Mouse (Mus musculus): Measurements from ENCODE around the gene Ebf4. TPM values are rescaled to one million over a fixed set of nuclear protein-coding genes. Genes with fewer than 3 reads are reported as not detected.

Gene Ebf4
- 2.5 and 2.8 TPM in 2 replicates for polyA plus RNA-seq (2014; fragmentation: Nextera tagmentation; extraction: Ambion mirVana)

GRCm38 (mm10) chr2:130294936-130295277 lies at the start of gene Ebf4:
Gene Ebf4 (plus strand): TSS chr2:130295169.
- Histone ChIP-seq H3K4me1 (replicated peaks; ENCODE audit: control insufficient read depth, insufficient read depth, low read length) (peaks cover 10% of the 10 kb centered on the region), H3K27ac (ENCODE audit: low read depth, low read length) (peak within 1 kb of the TSS; percentile 41), H3K36me3 (ENCODE audit: control insufficient read depth, insufficient read depth, low read length) (no peaks in the 10 kb centered on the region), H3K9me3 (ENCODE audit: control insufficient read depth, low read length) (no peaks in the 10 kb centered on the region), H3K9ac (ENCODE audit: low read length) (peak within 1 kb of the TSS; percentile 82), H3K4me2 (ENCODE audit: low read depth, low read length, severe bottlenecking) (peak within 1 kb of the TSS; percentile 76), H3K27me3 (ENCODE audit: control insufficient read depth, insufficient read depth, low read length) (peaks cover 4% of the 10 kb centered on the region), H3K4me3 (ENCODE audit: low read depth, low read length) (peak within 1 kb of the TSS; percentile 81)
- 0% methylated on average over 29 of the region's 39 CpGs for WGBS
- DNase-seq (ENCODE audit: low spot score) (peak; percentile 91), ATAC-seq (replicated peaks; ENCODE audit: low FRiP score) (peak; percentile 85)

- no peak overlapping the region for H3K4me2 ChIP-seq (ENCODE audit: low read depth, low read length, severe bottlenecking)
- DNase-seq (ENCODE audit: low spot score) = no peak
Observed at GRCm38 (mm10) chr2:130246912-130247311, 48.1 kb upstream of the Ebf4 start.

GRCm38 (mm10) chr2:130248226-130248625 lies 46.7 kb upstream of the Ebf4 start:
- Histone ChIP-seq H3K36me3 (ENCODE audit: control insufficient read depth, insufficient read depth, low read length) (no peaks in the 10 kb centered on the region), H3K4me2 (ENCODE audit: low read depth, low read length, severe bottlenecking) (no peak overlapping the region), H3K9ac (ENCODE audit: low read length) (no peak overlapping the region), H3K4me3 (ENCODE audit: low read depth, low read length) (no peak overlapping the region), H3K27me3 (ENCODE audit: control insufficient read depth, insufficient read depth, low read length) (no peaks in the 10 kb centered on the region), H3K4me1 (replicated peaks; ENCODE audit: control insufficient read depth, insufficient read depth, low read length) (no peaks in the 10 kb centered on the region), H3K9me3 (ENCODE audit: control insufficient read depth, low read length) (no peaks in the 10 kb centered on the region), H3K27ac (ENCODE audit: low read depth, low read length) (no peak overlapping the region)
- 81% methylated on average over 7 of the region's 7 CpGs for WGBS
- ATAC-seq (replicated peaks; ENCODE audit: low FRiP score) = no peak
- DNase-seq (ENCODE audit: low spot score) = no peak

More at GRCm38 (mm10) chr2:130246912-130247311, 48.1 kb upstream of the Ebf4 start:
- H3K36me3 ChIP-seq (ENCODE audit: control insufficient read depth, insufficient read depth, low read length) = no peaks in the 10 kb centered on the region
- ATAC-seq (replicated peaks; ENCODE audit: low FRiP score) = no peak
- 48% methylated on average over 9 of the region's 9 CpGs for WGBS
- no peak overlapping the region for H3K9ac ChIP-seq (ENCODE audit: low read length)
- H3K4me3 ChIP-seq (ENCODE audit: low read depth, low read length) = no peak overlapping the region
- H3K9me3 ChIP-seq (ENCODE audit: control insufficient read depth, low read length) = no peaks in the 10 kb centered on the region
- H3K4me1 ChIP-seq (replicated peaks; ENCODE audit: control insufficient read depth, insufficient read depth, low read length) = no peaks in the 10 kb centered on the region
- H3K27ac ChIP-seq (ENCODE audit: low read depth, low read length) = no peak overlapping the region
- H3K27me3 ChIP-seq (ENCODE audit: control insufficient read depth, insufficient read depth, low read length) = no peaks in the 10 kb centered on the region

- H3K9ac ChIP-seq (ENCODE audit: low read length) = no peak overlapping the region
- no peaks in the 10 kb centered on the region for H3K9me3 ChIP-seq (ENCODE audit: control insufficient read depth, low read length)
- WGBS = 93% methylated on average over 4 of the region's 4 CpGs
- no peaks in the 10 kb centered on the region for H3K27me3 ChIP-seq (ENCODE audit: control insufficient read depth, insufficient read depth, low read length)
- H3K4me1 ChIP-seq (replicated peaks; ENCODE audit: control insufficient read depth, insufficient read depth, low read length) = no peaks in the 10 kb centered on the region
- DNase-seq (ENCODE audit: low spot score) (no peak), ATAC-seq (replicated peaks; ENCODE audit: low FRiP score) (no peak)
- H3K36me3 ChIP-seq (ENCODE audit: control insufficient read depth, insufficient read depth, low read length) = no peaks in the 10 kb centered on the region
- no peak overlapping the region for H3K27ac ChIP-seq (ENCODE audit: low read depth, low read length)
- H3K4me2 ChIP-seq (ENCODE audit: low read depth, low read length, severe bottlenecking) = no peak overlapping the region
- no peak overlapping the region for H3K4me3 ChIP-seq (ENCODE audit: low read depth, low read length)
Observed at GRCm38 (mm10) chr2:130256762-130257161, 38.2 kb upstream of the Ebf4 start.

GRCm38 (mm10) chr2:130260822-130261221 lies 34.1 kb upstream of the Ebf4 start:
- no peaks in the 10 kb centered on the region for H3K36me3 ChIP-seq (ENCODE audit: control insufficient read depth, insufficient read depth, low read length)
- no peaks in the 10 kb centered on the region for H3K27me3 ChIP-seq (ENCODE audit: control insufficient read depth, insufficient read depth, low read length)
- H3K4me1 ChIP-seq (replicated peaks; ENCODE audit: control insufficient read depth, insufficient read depth, low read length) = no peaks in the 10 kb centered on the region
- H3K9ac ChIP-seq (ENCODE audit: low read length) = no peak overlapping the region
- no peak overlapping the region for H3K27ac ChIP-seq (ENCODE audit: low read depth, low read length)
- H3K9me3 ChIP-seq (ENCODE audit: control insufficient read depth, low read length) = no peaks in the 10 kb centered on the region
- no peak overlapping the region for H3K4me2 ChIP-seq (ENCODE audit: low read depth, low read length, severe bottlenecking)
- H3K4me3 ChIP-seq (ENCODE audit: low read depth, low read length) = no peak overlapping the region
- DNase-seq (ENCODE audit: low spot score) (no peak), ATAC-seq (replicated peaks; ENCODE audit: low FRiP score) (no peak)
- WGBS = 85% methylated on average over 4 of the region's 4 CpGs

GRCm38 (mm10) chr2:130261914-130262313 lies 33.1 kb upstream of the Ebf4 start:
- no peaks in the 10 kb centered on the region for H3K27me3 ChIP-seq (ENCODE audit: control insufficient read depth, insufficient read depth, low read length)
- WGBS = 86% methylated on average over 2 of the region's 2 CpGs
- no peak overlapping the region for H3K9ac ChIP-seq (ENCODE audit: low read length)
- DNase-seq (ENCODE audit: low spot score) = no peak
- ATAC-seq (replicated peaks; ENCODE audit: low FRiP score) = no peak
- H3K4me2 ChIP-seq (ENCODE audit: low read depth, low read length, severe bottlenecking) = no peak overlapping the region
- H3K4me3 ChIP-seq (ENCODE audit: low read depth, low read length) = no peak overlapping the region
- H3K27ac ChIP-seq (ENCODE audit: low read depth, low read length) = no peak overlapping the region
- no peaks in the 10 kb centered on the region for H3K9me3 ChIP-seq (ENCODE audit: control insufficient read depth, low read length)
- H3K36me3 ChIP-seq (ENCODE audit: control insufficient read depth, insufficient read depth, low read length) = no peaks in the 10 kb centered on the region
- H3K4me1 ChIP-seq (replicated peaks; ENCODE audit: control insufficient read depth, insufficient read depth, low read length) = no peaks in the 10 kb centered on the region

- DNase-seq (ENCODE audit: low spot score) (no peak), ATAC-seq (replicated peaks; ENCODE audit: low FRiP score) (no peak)
- Histone ChIP-seq H3K9me3 (ENCODE audit: control insufficient read depth, low read length) (no peaks in the 10 kb centered on the region), H3K4me1 (replicated peaks; ENCODE audit: control insufficient read depth, insufficient read depth, low read length) (no peaks in the 10 kb centered on the region), H3K4me2 (ENCODE audit: low read depth, low read length, severe bottlenecking) (no peak overlapping the region), H3K4me3 (ENCODE audit: low read depth, low read length) (no peak overlapping the region), H3K27me3 (ENCODE audit: control insufficient read depth, insufficient read depth, low read length) (no peaks in the 10 kb centered on the region), H3K9ac (ENCODE audit: low read length) (no peak overlapping the region), H3K27ac (ENCODE audit: low read depth, low read length) (no peak overlapping the region), H3K36me3 (ENCODE audit: control insufficient read depth, insufficient read depth, low read length) (no peaks in the 10 kb centered on the region)
- WGBS = 83% methylated on average over 2 of the region's 2 CpGs
Observed at GRCm38 (mm10) chr2:130262398-130262797, 32.6 kb upstream of the Ebf4 start.

GRCm38 (mm10) chr2:130265520-130265919 lies 29.4 kb upstream of the Ebf4 start:
- no peak overlapping the region for H3K9ac ChIP-seq (ENCODE audit: low read length)
- H3K27me3 ChIP-seq (ENCODE audit: control insufficient read depth, insufficient read depth, low read length) = no peaks in the 10 kb centered on the region
- no peak overlapping the region for H3K4me2 ChIP-seq (ENCODE audit: low read depth, low read length, severe bottlenecking)

GRCm38 (mm10) chr2:130268074-130268473 lies 26.9 kb upstream of the Ebf4 start:
- WGBS = 75% methylated on average over 7 of the region's 7 CpGs
- Histone ChIP-seq H3K27ac (ENCODE audit: low read depth, low read length) (no peak overlapping the region), H3K9ac (ENCODE audit: low read length) (no peak overlapping the region), H3K27me3 (ENCODE audit: control insufficient read depth, insufficient read depth, low read length) (no peaks in the 10 kb centered on the region), H3K36me3 (ENCODE audit: control insufficient read depth, insufficient read depth, low read length) (no peaks in the 10 kb centered on the region), H3K4me2 (ENCODE audit: low read depth, low read length, severe bottlenecking) (no peak overlapping the region), H3K9me3 (ENCODE audit: control insufficient read depth, low read length) (no peaks in the 10 kb centered on the region), H3K4me1 (replicated peaks; ENCODE audit: control insufficient read depth, insufficient read depth, low read length) (no peaks in the 10 kb centered on the region), H3K4me3 (ENCODE audit: low read depth, low read length) (no peak overlapping the region)
- ATAC-seq (replicated peaks; ENCODE audit: low FRiP score) = no peak
- no peak for DNase-seq (ENCODE audit: low spot score)

More at GRCm38 (mm10) chr2:130265520-130265919, 29.4 kb upstream of the Ebf4 start:
- Histone ChIP-seq H3K4me1 (replicated peaks; ENCODE audit: control insufficient read depth, insufficient read depth, low read length) (no peaks in the 10 kb centered on the region), H3K4me3 (ENCODE audit: low read depth, low read length) (no peak overlapping the region), H3K27ac (ENCODE audit: low read depth, low read length) (no peak overlapping the region), H3K9me3 (ENCODE audit: control insufficient read depth, low read length) (no peaks in the 10 kb centered on the region), H3K36me3 (ENCODE audit: control insufficient read depth, insufficient read depth, low read length) (no peaks in the 10 kb centered on the region)
- DNase-seq (ENCODE audit: low spot score) = no peak
- no peak for ATAC-seq (replicated peaks; ENCODE audit: low FRiP score)
- 100% methylated on average over 1 of the region's 1 CpGs for WGBS

Measured in forebrain, embryonic 11.5 days (tissue).